Mouse (Mus musculus) hindbrain, postnatal 0 days (tissue): ENCODE measurements around the gene Slc7a10. TPM values are rescaled to one million over a fixed set of nuclear protein-coding genes. Genes with fewer than 3 reads are reported as not detected.

ENCODE experiments used
- ATAC-seq: fragments of 200-750 bp; cut with Nextera tagmentation; 2 replicates; pipeline ENCODE4 v1.8.0; 2017; ENCODE audit warnings: mild to moderate bottlenecking, moderate TSS enrichment, moderate library complexity
- DNase-seq: peaks from one replicate; pipeline ENCODE4 v3.0.0-alpha.2; 2015; ENCODE audit warnings: low spot score
- H3K27ac ChIP-seq: fragments of 300-500 bp; sonication (generic); 2 replicates; pipeline ENCODE4 v1.5.1; 2014; ENCODE audit warnings: mild to moderate bottlenecking
- H3K27me3 ChIP-seq: fragments of 300-500 bp; sonication (generic); 2 replicates; pipeline ENCODE4 v1.6.1; 2014; ENCODE audit warnings: low read length, mixed read lengths; ENCODE audit not compliant: insufficient read depth
- H3K36me3 ChIP-seq: fragments of 300-500 bp; sonication (generic); 2 replicates; pipeline ENCODE4 v1.6.1; 2014; ENCODE audit warnings: low read length, mixed read lengths; ENCODE audit not compliant: insufficient read depth
- H3K4me1 ChIP-seq: fragments of 300-500 bp; sonication (generic); 2 replicates; pipeline ENCODE4 v1.6.1; 2014; ENCODE audit warnings: antibody characterized with exemption, low read length, mixed read lengths; ENCODE audit not compliant: insufficient read depth
- H3K4me2 ChIP-seq: fragments of 300-500 bp; sonication (generic); 2 replicates; pipeline ENCODE4 v1.6.1; 2014; ENCODE audit warnings: low read depth, mild to moderate bottlenecking, low read length, moderate library complexity, mixed read lengths
- H3K4me3 ChIP-seq: fragments of 300-500 bp; sonication (generic); 2 replicates; pipeline ENCODE4 v1.5.1; 2014; ENCODE audit warnings: low read length
- H3K9ac ChIP-seq: fragments of 300-500 bp; sonication (generic); replicated peaks from 2 replicates; pipeline ENCODE4 v1.6.1; 2014; ENCODE audit warnings: mild to moderate bottlenecking, low read length, moderate library complexity, mixed read lengths
- H3K9me3 ChIP-seq: fragments of 300-500 bp; sonication (generic); 2 replicates; pipeline ENCODE4 v1.6.1; 2016; ENCODE audit warnings: low read length, mixed read lengths
- CTCF ChIP-seq: IDR thresholded peaks from 2 replicates; pipeline ENCODE4 v1.5.1; 2016; ENCODE audit warnings: antibody characterized with exemption, control low read depth, low read depth
- WGBS: fragments of 180-500 bp; shearing (Covaris S2); extraction: QIAGEN DNeasy Blood & Tissue Kit; methylation state at CpG from one replicate; pipeline ENCODE4 v1.1.7; 2014; 5-methylcytosine and 5-hydroxymethylcytosine counted together
- polyA plus RNA-seq: library from polyadenylated mRNA; unstranded; fragments of >200 nt; fragmentation: Nextera tagmentation; extraction: Ambion mirVana; gene quantifications from 2 replicates; pipeline ENCODE4 v1.2.1, GENCODE M21; 2015
- total RNA-seq: library from RNA; depleted of rRNA; stranded (reverse); fragments of >200 nt; gene quantifications from 2 replicates; pipeline ENCODE4 v1.2.3, GENCODE M21; 2014

The Slc7a10 gene
- total and polyA plus RNA-seq, 2 experiments from 2014 or later = 47.8 to 70.2 TPM

DNA sequence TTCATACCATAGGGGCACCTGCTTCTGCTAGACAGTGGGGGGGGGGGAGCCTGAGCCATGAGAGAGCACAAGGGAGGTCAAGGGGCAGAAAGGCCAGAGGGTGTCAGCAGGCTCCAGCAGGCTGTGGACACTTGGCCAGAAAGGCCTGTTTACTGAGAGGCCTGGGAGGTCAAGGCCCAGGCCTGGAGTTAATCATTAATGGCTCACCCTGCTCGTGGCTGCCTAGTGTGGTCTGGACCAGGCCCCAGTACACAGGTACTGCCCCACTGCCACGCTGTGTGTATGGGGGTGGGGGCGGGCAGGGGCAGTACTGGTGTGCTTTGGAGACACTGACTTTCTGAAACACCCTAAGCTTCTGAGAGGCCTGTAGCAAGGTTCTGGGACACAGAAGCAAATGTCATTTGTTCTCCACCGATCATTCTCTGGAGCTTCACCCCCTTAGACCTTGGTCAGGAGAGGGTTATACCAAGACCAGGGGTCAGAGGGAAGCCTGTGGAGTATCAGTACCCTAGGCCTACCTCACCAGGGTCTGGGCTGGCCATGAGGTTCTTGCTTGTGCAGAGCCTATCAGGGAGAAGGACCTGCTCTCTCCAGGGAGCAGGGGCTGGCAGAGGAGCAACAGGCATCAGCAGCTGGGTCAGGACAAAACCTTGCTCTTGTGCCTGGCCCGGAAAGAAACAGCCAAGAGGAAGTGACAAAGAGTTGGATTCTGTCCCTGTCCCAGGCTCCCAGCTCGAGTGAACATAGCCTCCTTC lies 42.1 kb upstream of the Slc7a10 start:
- H3K9ac ChIP-seq = no peak overlapping the region
- H3K9me3 ChIP-seq = no peaks in the 10 kb centered on the region
- WGBS = 66% methylated on average over 6 of the region's 6 CpGs
- ATAC-seq = no peak
- H3K36me3 ChIP-seq = no peaks in the 10 kb centered on the region
- 0 out of 2 replicates have a peak, but pooled peaks cover 7% of the 10 kb centered on the region for H3K4me1 ChIP-seq
- no peaks in the 10 kb centered on the region for H3K27me3 ChIP-seq
- DNase-seq = no peak
- no peak overlapping the region for H3K27ac ChIP-seq
- H3K4me2 ChIP-seq = no peak overlapping the region
- H3K4me3 ChIP-seq = no peak overlapping the region
- no peak for TF ChIP-seq CTCF

DNA sequence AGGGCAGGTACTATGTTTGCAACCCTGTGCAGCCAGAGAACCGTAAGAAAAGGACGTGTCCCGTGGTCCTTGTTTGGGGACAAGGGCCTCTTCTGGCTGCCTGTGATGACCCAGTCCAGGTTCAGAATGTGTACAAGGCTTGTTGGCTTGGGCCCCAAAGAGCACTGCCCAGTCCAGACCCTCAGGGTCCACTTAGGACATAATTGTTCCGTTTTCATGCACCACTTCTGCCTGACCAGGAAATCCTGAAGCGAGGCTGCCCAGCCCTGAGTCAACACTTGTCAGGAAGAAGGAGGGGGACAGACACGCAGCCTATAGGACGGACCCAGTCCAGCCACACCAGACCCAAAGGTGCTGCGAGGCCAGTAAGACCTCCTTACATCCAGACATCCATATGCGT lies 41.1 kb upstream of the Slc7a10 start:
- Histone ChIP-seq H3K4me3 (no peak overlapping the region), H3K27ac (no peak overlapping the region), H3K4me1 (0 out of 2 replicates have a peak, but pooled peaks cover 7% of the 10 kb centered on the region), H3K4me2 (no peak overlapping the region), H3K27me3 (no peaks in the 10 kb centered on the region), H3K9ac (no peak overlapping the region), H3K36me3 (no peaks in the 10 kb centered on the region), H3K9me3 (no peaks in the 10 kb centered on the region)
- WGBS = 87% methylated on average over 9 of the region's 9 CpGs
- TF ChIP-seq CTCF = no peak
- no peak for ATAC-seq
- DNase-seq = no peak

DNA sequence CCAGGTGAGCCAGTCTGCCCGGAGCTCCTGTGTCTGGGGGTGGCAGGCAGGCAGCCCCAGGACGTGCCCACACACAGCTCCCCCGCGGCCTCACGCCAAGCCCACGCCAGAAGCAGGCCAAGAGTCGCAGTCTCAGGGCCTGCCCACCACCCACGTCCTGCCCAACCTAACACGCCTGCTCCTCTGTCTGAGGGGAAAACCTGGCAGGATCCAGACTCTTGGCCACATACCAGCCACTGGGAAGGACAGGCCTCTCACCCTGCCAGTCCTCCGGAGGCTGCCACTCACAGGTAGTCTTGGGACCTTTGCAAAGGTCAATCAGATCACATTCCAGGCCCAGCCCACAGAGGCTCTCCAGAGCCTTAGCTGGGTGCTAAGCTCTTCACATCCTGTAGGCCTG lies 39.9 kb upstream of the Slc7a10 start:
- H3K27me3 ChIP-seq = no peaks in the 10 kb centered on the region
- 0 out of 2 replicates have a peak, but pooled peaks cover 5% of the 10 kb centered on the region for H3K4me1 ChIP-seq
- no peak for TF ChIP-seq CTCF
- no peak overlapping the region for H3K4me2 ChIP-seq
- DNase-seq (no peak), ATAC-seq (no peak)
- H3K9ac ChIP-seq = no peak overlapping the region
- H3K9me3 ChIP-seq = no peaks in the 10 kb centered on the region
- WGBS = 74% methylated on average over 10 of the region's 10 CpGs
- H3K4me3 ChIP-seq = no peak overlapping the region
- H3K36me3 ChIP-seq = no peaks in the 10 kb centered on the region
- no peak overlapping the region for H3K27ac ChIP-seq

DNA sequence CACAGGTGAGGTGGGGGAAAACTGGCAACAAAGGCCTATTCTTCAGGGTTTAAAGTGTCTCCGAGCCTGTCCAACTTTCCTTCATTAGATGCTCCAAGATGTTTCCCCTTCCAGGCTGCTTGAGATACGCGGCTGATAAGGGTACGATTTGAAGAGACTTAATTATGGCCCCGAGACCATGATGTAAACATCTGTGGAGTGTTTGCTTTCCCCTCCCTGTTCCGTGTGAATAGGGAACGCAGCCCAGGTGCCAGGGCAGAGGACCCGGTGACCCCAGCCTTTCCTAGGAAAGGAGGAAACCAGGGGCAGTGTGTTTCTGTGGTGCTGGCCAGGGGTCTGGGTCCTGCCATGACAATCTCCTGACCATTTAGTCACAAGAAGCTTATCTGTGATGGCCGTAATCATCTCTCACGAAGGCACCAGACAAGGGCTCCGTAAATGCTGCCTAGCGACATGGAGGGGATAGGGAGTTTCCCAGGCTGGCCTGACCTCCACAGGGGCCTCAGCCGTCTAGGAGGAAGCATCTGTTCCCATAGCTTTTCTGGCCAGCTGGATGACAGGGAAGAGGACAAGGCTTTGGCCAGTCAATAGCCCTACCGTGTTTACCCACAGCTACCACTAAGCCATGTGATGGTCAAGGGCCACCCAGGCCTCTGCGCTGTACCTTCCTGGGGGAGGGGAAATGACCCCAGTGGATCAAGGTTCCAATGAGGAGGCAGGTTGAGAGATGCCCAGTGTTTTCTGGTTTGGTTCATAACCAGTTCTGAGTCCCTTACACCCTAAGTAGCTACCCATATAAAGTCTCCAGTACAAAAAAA lies 36.4 kb upstream of the Slc7a10 start:
- TF ChIP-seq CTCF = no peak
- Histone ChIP-seq H3K4me1 (no peaks in the 10 kb centered on the region), H3K9me3 (no peaks in the 10 kb centered on the region), H3K36me3 (no peaks in the 10 kb centered on the region), H3K9ac (no peak overlapping the region), H3K4me3 (no peak overlapping the region), H3K27me3 (no peaks in the 10 kb centered on the region), H3K4me2 (no peak overlapping the region), H3K27ac (no peak overlapping the region)
- 80% methylated on average over 15 of the region's 15 CpGs for WGBS
- no peak for ATAC-seq
- no peak for DNase-seq

GRCm38 (mm10) chr7:35150860-35151259 lies 35.3 kb upstream of the Slc7a10 start:
- H3K27ac ChIP-seq = no peak overlapping the region
- no peaks in the 10 kb centered on the region for H3K4me1 ChIP-seq
- H3K4me3 ChIP-seq = no peak overlapping the region
- WGBS = 83% methylated on average over 5 of the region's 5 CpGs
- no peak for DNase-seq
- H3K9me3 ChIP-seq = no peaks in the 10 kb centered on the region
- no peak overlapping the region for H3K4me2 ChIP-seq
- H3K9ac ChIP-seq = no peak overlapping the region
- no peak for ATAC-seq
- no peaks in the 10 kb centered on the region for H3K36me3 ChIP-seq
- no peaks in the 10 kb centered on the region for H3K27me3 ChIP-seq
- no peak for TF ChIP-seq CTCF

DNA sequence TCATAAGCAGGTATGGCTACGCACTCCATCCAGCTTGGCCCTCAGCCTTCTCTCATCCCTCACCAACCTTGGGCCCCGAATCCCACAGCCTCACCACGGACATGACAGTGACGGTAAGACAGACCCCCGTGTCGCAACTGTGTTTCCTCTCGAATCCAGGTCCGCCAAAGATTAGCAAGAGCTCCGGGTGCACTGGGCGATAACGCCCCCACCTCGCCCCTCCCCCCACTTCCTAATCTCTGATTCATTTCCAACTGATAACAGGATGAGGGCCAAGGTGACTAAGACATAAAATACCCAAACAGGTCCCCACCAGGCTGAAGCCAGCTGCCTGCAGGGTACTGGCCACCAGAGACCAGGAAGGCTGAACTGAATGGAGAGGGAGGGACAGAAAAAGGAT lies 31.7 kb upstream of the Slc7a10 start:
- H3K36me3 ChIP-seq = no peaks in the 10 kb centered on the region
- no peak overlapping the region for H3K27ac ChIP-seq
- ATAC-seq (no peak), DNase-seq (no peak)
- no peak overlapping the region for H3K9ac ChIP-seq
- no peaks in the 10 kb centered on the region for H3K27me3 ChIP-seq
- H3K4me2 ChIP-seq = no peak overlapping the region
- no peak overlapping the region for H3K4me3 ChIP-seq
- H3K4me1 ChIP-seq = no peaks in the 10 kb centered on the region
- H3K9me3 ChIP-seq = 0 out of 2 replicates have a peak, but pooled peaks cover 4% of the 10 kb centered on the region
- WGBS = 84% methylated on average over 12 of the region's 12 CpGs
- TF ChIP-seq CTCF = no peak
